Mouse (Mus musculus) ES-Bruce4 (cell line): ENCODE measurements around the gene N4bp1.

Experiments
- CTCF ChIP-seq: IDR thresholded peaks from one replicate; pipeline ENCODE4 v1.8.1; 2011; ENCODE audit warnings: low read depth, low read length
- POLR2A ChIP-seq: IDR thresholded peaks from one replicate; pipeline ENCODE4 v1.8.1; 2011; ENCODE audit warnings: low read length; ENCODE audit not compliant: insufficient read depth

GRCm38 (mm10) chr8:86881951-86882350 lies 3.1 kb downstream of the N4bp1 start:
- no peak for TF ChIP-seq CTCF
- TF ChIP-seq POLR2A, result no peak
